Mouse (Mus musculus) heart, adult 2 months (tissue): ENCODE measurements around the gene Dad1.

Experiments
- CTCF ChIP-seq: fragments of 200-600 bp; IDR thresholded peaks from 2 replicates; pipeline ENCODE4 v1.8.1; 2022; ENCODE audit warnings: antibody characterized with exemption, mild to moderate bottlenecking, moderate library complexity
- EP300 ChIP-seq: fragments of 200-500 bp; IDR thresholded peaks from 2 replicates; pipeline ENCODE4 v1.6.1; 2011; ENCODE audit warnings: low read depth, low read length, control low read depth; ENCODE audit not compliant: insufficient read depth
- POLR2A ChIP-seq: fragments of 200-500 bp; IDR thresholded peaks from 2 replicates; pipeline ENCODE4 v1.6.1; 2011; ENCODE audit warnings: mild to moderate bottlenecking, low read depth, low read length, control low read depth; ENCODE audit not compliant: insufficient read depth

- TF ChIP-seq EP300 (no peak), POLR2A (no peak), CTCF (no peak)
Observed at GRCm38 (mm10) chr14:54218721-54219120, 35.2 kb downstream of the Dad1 start.
